Mouse (Mus musculus) MEL (cell line): ENCODE measurements at regions not wholly inside any gene's neighbourhood (a gene's known extent, or its start where the extent isn't known, plus 50 kb on each side); places are given as distances from the start of the nearest gene placed in this dataset.

Experiments used
- DNase-seq: peaks from one replicate; pipeline ENCODE4 v3.0.0; 2011; ENCODE audit warnings: low read depth, low spot score
- H3K27ac ChIP-seq: 2 replicates; pipeline ENCODE4 v1.5.1; 2012; ENCODE audit warnings: low read depth, mild to moderate bottlenecking, control low read depth, low read length, moderate library complexity; ENCODE audit not compliant: control insufficient read depth
- H3K27me3 ChIP-seq, 2 experiments: fragments of 150-350 bp in 1 of 2; sonication (generic) in 1 of 2; 2 replicates each; pipeline ENCODE4 v1.6.1; 2012; ENCODE audit warnings: low read length in 2 of 2, mild to moderate bottlenecking in 2 of 2, improper control_type of control experiment in 1 of 2, moderate library complexity in 1 of 2; ENCODE audit not compliant: insufficient read depth in 2 of 2, control insufficient read depth in 1 of 2
- H3K36me3 ChIP-seq, 2 experiments: 2 replicates each; pipeline ENCODE4 v1.6.1; 2012 to 2014; ENCODE audit warnings: low read length in 2 of 2, improper control_type of control experiment in 1 of 2, inconsistent platforms in 1 of 2, mild to moderate bottlenecking in 1 of 2; ENCODE audit not compliant: insufficient read depth in 2 of 2, control insufficient read depth in 1 of 2
- H3K4me1 ChIP-seq, 2 experiments: fragments of 150-350 bp in 1 of 2; sonication (generic) in 1 of 2; 2 replicates each; pipeline ENCODE4 v1.6.1; 2012; ENCODE audit warnings: low read length in 2 of 2, improper control_type of control experiment in 1 of 2, mild to moderate bottlenecking in 1 of 2; ENCODE audit not compliant: insufficient read depth in 2 of 2, control insufficient read depth in 1 of 2
- H3K4me3 ChIP-seq, 2 experiments: fragments of 150-350 bp in 1 of 2; sonication (generic) in 1 of 2; 2 replicates each; pipeline ENCODE4 v1.5.1; 2012; ENCODE audit warnings: low read depth in 2 of 2, low read length in 2 of 2, mild to moderate bottlenecking in 2 of 2, moderate library complexity in 2 of 2, control low read depth in 1 of 2, improper control_type of control experiment in 1 of 2; ENCODE audit not compliant: control insufficient read depth in 1 of 2, insufficient read depth in 1 of 2
- H3K79me2 ChIP-seq: 2 replicates; pipeline ENCODE4 v1.6.1; 2012; ENCODE audit warnings: mild to moderate bottlenecking, low read length, moderate library complexity; ENCODE audit not compliant: control insufficient read depth, poor library complexity, insufficient read depth
- H3K9ac ChIP-seq: 2 replicates; pipeline ENCODE4 v1.6.1; 2012; ENCODE audit warnings: low read depth, mild to moderate bottlenecking, control low read depth, low read length, moderate library complexity; ENCODE audit not compliant: control insufficient read depth, poor library complexity, severe bottlenecking
- H3K9me3 ChIP-seq: fragments of 150-350 bp; sonication (generic); replicated peaks from 2 replicates; pipeline ENCODE4 v1.6.1; 2012; ENCODE audit warnings: mild to moderate bottlenecking, low read length, improper control_type of control experiment, moderate library complexity; ENCODE audit not compliant: insufficient read depth
- BHLHE40 ChIP-seq: IDR thresholded peaks from 2 replicates; pipeline ENCODE4 v1.6.1; 2012; ENCODE audit warnings: low read depth, mild to moderate bottlenecking, inconsistent platforms, low read length, improper control_type of control experiment, borderline replicate concordance
- CHD1 ChIP-seq: IDR thresholded peaks from 2 replicates; pipeline ENCODE4 v1.6.1; 2012; ENCODE audit warnings: low read depth, mild to moderate bottlenecking, inconsistent platforms, low read length, improper control_type of control experiment
- CHD2 ChIP-seq: IDR thresholded peaks from 2 replicates; pipeline ENCODE4 v1.6.1; 2011; ENCODE audit warnings: low read length, improper control_type of control experiment
- CTCF ChIP-seq, 3 experiments: IDR thresholded peaks in 2 of 3; conservative IDR thresholded peaks in 1 of 3; 2 replicates each; pipeline ENCODE4 v1.5.1; 2011 to 2012; ENCODE audit warnings: low read length in 3 of 3, low read depth in 2 of 3, mild to moderate bottlenecking in 2 of 3, improper control_type of control experiment in 1 of 3, inconsistent platforms in 1 of 3, mixed read lengths in 1 of 3, moderate library complexity in 1 of 3; ENCODE audit not compliant: control insufficient read depth in 1 of 3, insufficient read depth in 1 of 3, poor library complexity in 1 of 3, severe bottlenecking in 1 of 3
- EP300 ChIP-seq, 2 experiments: IDR thresholded peaks; 2 replicates each; pipeline ENCODE4 v1.6.1; 2011; ENCODE audit warnings: improper control_type of control experiment in 2 of 2, low read length in 2 of 2, low read depth in 1 of 2, mild to moderate bottlenecking in 1 of 2
- ETS1 ChIP-seq: IDR thresholded peaks from 2 replicates; pipeline ENCODE4 v1.6.1; 2012; ENCODE audit warnings: low read depth, mild to moderate bottlenecking, inconsistent platforms, low read length, improper control_type of control experiment, moderate library complexity
- GABPA ChIP-seq: IDR thresholded peaks from 2 replicates; pipeline ENCODE4 v1.6.1; 2012; ENCODE audit warnings: low read depth, mild to moderate bottlenecking, inconsistent platforms, low read length, improper control_type of control experiment, moderate library complexity
- GATA1 ChIP-seq: IDR thresholded peaks from 2 replicates; pipeline ENCODE4 v1.6.1; 2011; ENCODE audit warnings: low read depth, low read length, improper control_type of control experiment
- MYB ChIP-seq: IDR thresholded peaks from 2 replicates; pipeline ENCODE4 v1.6.1; 2011; ENCODE audit warnings: mild to moderate bottlenecking, low read depth, low read length, improper control_type of control experiment
- POLR2A ChIP-seq, 2 experiments: IDR thresholded peaks; 2 replicates each; pipeline ENCODE4 v1.6.1; 2011 to 2012; ENCODE audit warnings: low read length in 2 of 2, mild to moderate bottlenecking in 2 of 2, control low read depth in 1 of 2, improper control_type of control experiment in 1 of 2, low read depth in 1 of 2, moderate library complexity in 1 of 2; ENCODE audit not compliant: control insufficient read depth in 1 of 2, insufficient read depth in 1 of 2, poor library complexity in 1 of 2
- POLR2AphosphoS5 ChIP-seq: IDR thresholded peaks from 2 replicates; pipeline ENCODE4 v1.6.1; 2012; ENCODE audit warnings: low read depth, borderline replicate concordance, mild to moderate bottlenecking, inconsistent platforms, low read length, moderate library complexity, mixed read lengths
- RAD21 ChIP-seq: IDR thresholded peaks from 2 replicates; pipeline ENCODE4 v1.6.1; 2011; ENCODE audit warnings: mild to moderate bottlenecking, low read depth, low read length, improper control_type of control experiment
- RCOR1 ChIP-seq: IDR thresholded peaks from 2 replicates; pipeline ENCODE4 v1.6.1; 2012; ENCODE audit warnings: low read depth, mild to moderate bottlenecking, inconsistent platforms, low read length, improper control_type of control experiment
- SIN3A ChIP-seq: IDR thresholded peaks from 2 replicates; pipeline ENCODE4 v1.6.1; 2012; ENCODE audit warnings: low read length, improper control_type of control experiment, inconsistent platforms
- SMC3 ChIP-seq: IDR thresholded peaks from 2 replicates; pipeline ENCODE4 v1.6.1; 2011; ENCODE audit warnings: low read depth, low read length, improper control_type of control experiment
- TAL1 ChIP-seq: IDR thresholded peaks from 2 replicates; pipeline ENCODE4 v1.6.1; 2012; ENCODE audit warnings: mild to moderate bottlenecking, inconsistent platforms, low read length, moderate library complexity, mixed read lengths
- TBP ChIP-seq: IDR thresholded peaks from 2 replicates; pipeline ENCODE4 v1.8.0; 2011; ENCODE audit warnings: low read depth, low read length, improper control_type of control experiment
- TCF12 ChIP-seq: IDR thresholded peaks from 2 replicates; pipeline ENCODE4 v1.6.1; 2014; ENCODE audit warnings: low read depth, mild to moderate bottlenecking, inconsistent platforms, low read length, improper control_type of control experiment, moderate library complexity
- USF1 ChIP-seq: IDR thresholded peaks from 2 replicates; pipeline ENCODE4 v1.6.1; 2014; ENCODE audit warnings: low read depth, mild to moderate bottlenecking, inconsistent platforms, low read length, improper control_type of control experiment, moderate library complexity
- USF2 ChIP-seq, 2 experiments: IDR thresholded peaks; 2 replicates each; pipeline ENCODE4 v1.6.1; 2011 to 2012; ENCODE audit warnings: improper control_type of control experiment in 2 of 2, low read length in 2 of 2, borderline replicate concordance in 1 of 2, inconsistent platforms in 1 of 2, low read depth in 1 of 2, mild to moderate bottlenecking in 1 of 2; ENCODE audit not compliant: insufficient read depth in 1 of 2
- ZKSCAN1 ChIP-seq: IDR thresholded peaks from 2 replicates; pipeline ENCODE4 v1.6.1; 2012; ENCODE audit warnings: low read depth, mild to moderate bottlenecking, inconsistent platforms, low read length, improper control_type of control experiment, moderate library complexity
- ZNF384 ChIP-seq: IDR thresholded peaks from 2 replicates; pipeline ENCODE4 v1.6.1; 2012; ENCODE audit warnings: low read depth, mild to moderate bottlenecking, inconsistent platforms, low read length, improper control_type of control experiment

DNA sequence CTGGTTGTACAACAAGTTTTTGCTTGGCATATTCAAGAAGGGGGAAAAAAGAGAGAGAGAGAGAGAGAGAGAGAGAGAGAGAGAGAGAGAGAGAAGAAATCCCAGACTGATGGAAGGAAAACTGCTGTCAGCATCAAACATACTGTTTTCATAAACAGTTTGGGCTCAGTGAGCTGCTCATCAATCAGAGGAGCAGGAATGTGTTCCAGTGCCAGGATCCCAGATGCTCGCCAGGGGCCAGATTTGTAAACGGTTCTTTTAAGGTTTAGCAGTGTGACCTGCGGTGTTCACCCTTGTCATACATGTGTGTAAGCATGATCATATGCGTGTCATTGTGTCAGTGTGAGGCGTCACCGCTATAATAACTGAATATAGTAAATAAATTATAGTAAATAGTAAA, 320.5 kb downstream of the Slc4a3 start:
- no peak for TF ChIP-seq TAL1
- TF ChIP-seq ZNF384 = no peak
- Histone ChIP-seq H3K79me2 (no peaks in the 10 kb centered on the region), H3K27ac (no peak overlapping the region), H3K4me3 (no peak overlapping the region), H3K36me3 (no peaks in the 10 kb centered on the region), H3K9ac (no peak overlapping the region), H3K4me1 (no peaks in the 10 kb centered on the region), H3K9me3 (no peaks in the 10 kb centered on the region), H3K27me3 (no peaks in the 10 kb centered on the region)
- DNase-seq = no peak

DNA sequence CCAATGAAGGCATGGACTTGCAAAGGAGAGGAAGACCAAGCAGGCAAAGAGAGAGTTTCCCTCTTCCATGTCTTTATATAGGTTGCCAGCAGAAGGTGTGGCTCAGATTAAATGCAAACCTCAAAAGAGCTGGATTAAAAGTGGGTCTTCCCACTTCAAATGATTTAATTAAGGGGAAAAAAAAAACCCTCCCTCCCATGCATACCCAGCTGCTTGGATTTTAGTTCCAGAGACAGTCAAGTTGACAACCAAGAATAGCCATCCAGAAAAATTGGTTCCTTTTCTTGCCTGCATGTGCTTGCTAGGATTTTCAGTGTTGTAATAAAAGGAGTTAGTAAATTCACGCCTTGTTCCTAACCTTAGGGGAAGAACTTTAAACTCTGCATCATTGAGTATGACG, 323.3 kb downstream of the Slc4a3 start:
- Histone ChIP-seq H3K27me3 (no peaks in the 10 kb centered on the region), H3K4me1 (no peaks in the 10 kb centered on the region), H3K36me3 (no peaks in the 10 kb centered on the region)
- TF ChIP-seq CHD1 (no peak), CHD2 (no peak), POLR2AphosphoS5 (no peak), GATA1 (no peak), ZKSCAN1 (no peak), RAD21 (no peak), TCF12 (no peak), ETS1 (no peak), POLR2A (IDR thresholded peaks at IDR 0.05; ENCODE audit: control insufficient read depth in 1 of 2, insufficient read depth in 1 of 2, low read depth in 1 of 2, low read length in 2 of 2, poor library complexity in 1 of 2) (no peak), USF2 (IDR thresholded peaks at IDR 0.05; ENCODE audit: borderline replicate concordance in 1 of 2, insufficient read depth in 1 of 2, low read depth in 1 of 2, low read length in 2 of 2) (no peak)
- TF ChIP-seq, all 39 proteins: peak for 0
- Histone ChIP-seq H3K27ac (no peak overlapping the region), H3K79me2 (no peaks in the 10 kb centered on the region), H3K9me3 (no peaks in the 10 kb centered on the region), H3K9ac (no peak overlapping the region), H3K4me3 (no peak overlapping the region)
- no peak for DNase-seq

DNA sequence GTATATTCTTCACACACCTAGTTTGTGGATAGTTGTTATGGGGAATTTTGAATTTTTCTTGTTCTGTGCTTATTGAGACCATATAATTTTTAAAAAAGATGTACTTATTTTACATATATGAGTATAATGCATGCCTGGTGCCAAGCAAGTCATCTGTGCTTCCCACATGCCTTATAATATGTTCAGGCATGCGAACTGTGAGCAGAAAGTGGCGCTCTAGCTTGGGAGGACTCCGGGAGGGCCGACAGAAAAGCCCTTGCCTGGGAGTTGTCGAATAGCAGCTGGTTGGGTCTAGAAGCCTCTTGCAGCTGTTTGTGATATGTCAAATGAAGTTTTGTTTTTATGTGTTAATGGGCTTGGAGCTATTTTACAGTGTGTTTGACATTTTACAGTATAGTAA, 323.8 kb downstream of the Slc4a3 start:
- TF ChIP-seq MYB = no peak
- no peak for TF ChIP-seq BHLHE40
- TF ChIP-seq USF1 = no peak
- TF ChIP-seq POLR2AphosphoS5 = no peak
- TF ChIP-seq RCOR1 = no peak
- TF ChIP-seq EP300 (IDR thresholded peaks at IDR 0.05; ENCODE audit: low read depth in 1 of 2, low read length in 2 of 2) = no peak
- no peak for TF ChIP-seq CHD2
- TF ChIP-seq SIN3A = no peak
- no peak for TF ChIP-seq CTCF (IDR thresholded peaks at IDR 0.05 in 2 of 3, conservative IDR thresholded peaks at IDR 0.05 in 1 of 3; ENCODE audit: control insufficient read depth in 1 of 3, insufficient read depth in 1 of 3, low read depth in 2 of 3, low read length in 3 of 3, poor library complexity in 1 of 3, severe bottlenecking in 1 of 3)
- TF ChIP-seq SMC3 = no peak
- TF ChIP-seq GABPA = no peak
- no peak for TF ChIP-seq TBP
- no peak for TF ChIP-seq ZNF384
- TF ChIP-seq, all 39 proteins: peak for 0
- no peaks in the 10 kb centered on the region for H3K4me1 ChIP-seq
- no peak for DNase-seq

More for the DNA sequence above, 323.8 kb downstream of the Slc4a3 start:
- H3K9me3 ChIP-seq = no peaks in the 10 kb centered on the region
- no peaks in the 10 kb centered on the region for H3K79me2 ChIP-seq
- no peak overlapping the region for H3K9ac ChIP-seq
- H3K36me3 ChIP-seq = no peaks in the 10 kb centered on the region
- no peaks in the 10 kb centered on the region for H3K27me3 ChIP-seq
- no peak overlapping the region for H3K27ac ChIP-seq
- no peak overlapping the region for H3K4me3 ChIP-seq
